Mouse (Mus musculus) liver, embryonic 14.5 days (tissue): ENCODE results near the gene Shld1. TPM values are rescaled to one million over a fixed set of nuclear protein-coding genes. Genes with fewer than 3 reads are reported as not detected.
A peak's percentile ranks its signal among the peaks of the same experiment; 100 is the strongest.

Experiments
- ATAC-seq: fragments of 200-750 bp; cut with Nextera tagmentation; 2 replicates; pipeline ENCODE4 v1.8.0; 2017; ENCODE audit warnings: moderate number of reproducible peaks, mild to moderate bottlenecking, moderate library complexity; ENCODE audit not compliant: insufficient read depth
- DNase-seq, 3 experiments: peaks; one replicate each; pipeline ENCODE4 v3.0.0-alpha.2; 2012 to 2013; ENCODE audit warnings: low read depth in 3 of 3, low spot score in 3 of 3
- H3K27ac ChIP-seq: fragments of 300-500 bp; sonication (generic); 2 replicates; pipeline ENCODE4 v1.5.1; 2014; ENCODE audit warnings: moderate library complexity, mild to moderate bottlenecking, control low read depth, inconsistent platforms
- H3K27me3 ChIP-seq: fragments of 300-500 bp; sonication (generic); 2 replicates; pipeline ENCODE4 v1.6.1; 2014; ENCODE audit warnings: mild to moderate bottlenecking, low read length, moderate library complexity; ENCODE audit not compliant: control insufficient read depth, insufficient read depth
- H3K36me3 ChIP-seq: fragments of 300-500 bp; sonication (generic); replicated peaks from 2 replicates; pipeline ENCODE4 v1.6.1; 2014; ENCODE audit warnings: low read depth; ENCODE audit not compliant: control insufficient read depth, insufficient read depth
- H3K4me1 ChIP-seq, 2 experiments: fragments of 200-500 bp in 1 of 2; fragments of 300-500 bp in 1 of 2; sonication (generic) in 1 of 2; replicated peaks; 2 replicates each; pipeline ENCODE4 v1.6.1; 2012 to 2014; ENCODE audit warnings: antibody characterized with exemption in 1 of 2, inconsistent platforms in 1 of 2, low read length in 1 of 2; ENCODE audit not compliant: control insufficient read depth in 2 of 2, insufficient read depth in 2 of 2
- H3K4me2 ChIP-seq: fragments of 300-500 bp; sonication (generic); 2 replicates; pipeline ENCODE4 v1.6.1; 2014; ENCODE audit warnings: low read depth, mild to moderate bottlenecking, control low read depth, moderate library complexity
- H3K4me3 ChIP-seq, 2 experiments: fragments of 200-500 bp in 1 of 2; fragments of 300-500 bp in 1 of 2; sonication (generic) in 1 of 2; 2 replicates each; pipeline ENCODE4 v1.5.1; 2012 to 2014; ENCODE audit warnings: low read depth in 2 of 2, low read length in 2 of 2, mild to moderate bottlenecking in 2 of 2, control low read depth in 1 of 2, inconsistent platforms in 1 of 2, moderate library complexity in 1 of 2; ENCODE audit not compliant: insufficient read depth in 1 of 2
- H3K9ac ChIP-seq: fragments of 300-500 bp; sonication (generic); replicated peaks from 2 replicates; pipeline ENCODE4 v1.6.1; 2014; ENCODE audit warnings: mild to moderate bottlenecking, control low read depth, moderate library complexity
- H3K9me3 ChIP-seq: fragments of 300-500 bp; sonication (generic); 2 replicates; pipeline ENCODE4 v1.6.1; 2016; ENCODE audit warnings: low read length, mixed read lengths; ENCODE audit not compliant: control insufficient read depth
- CTCF ChIP-seq: IDR thresholded peaks from 2 replicates; pipeline ENCODE4 v1.5.1; 2016; ENCODE audit warnings: antibody characterized with exemption, low read depth, control low read depth
- EP300 ChIP-seq: IDR thresholded peaks from 2 replicates; pipeline ENCODE4 v1.6.1; 2016; ENCODE audit warnings: antibody characterized with exemption, low read depth
- WGBS: fragments of 180-500 bp; shearing (Covaris S2); extraction: QIAGEN DNeasy Blood & Tissue Kit; methylation state at CpG from one replicate; pipeline ENCODE4 v1.1.7; 2014; ENCODE audit not compliant: insufficient replicate concordance; 5-methylcytosine and 5-hydroxymethylcytosine counted together
- polyA plus RNA-seq, 2 experiments: library from polyadenylated mRNA; depleted of rRNA in 1 of 2; stranded (reverse) in 1 of 2; unstranded in 1 of 2; fragments of >200 nt; fragmentation: Nextera tagmentation in 1 of 2; extraction: Ambion mirVana in 1 of 2; gene quantifications; 2 replicates each; pipeline versions ENCODE4 v1.2.1 to v1.2.3; 2012 to 2014

The Shld1 gene
- polyA plus RNA-seq, 2 experiments: 6.3 to 10.1 TPM

DNA sequence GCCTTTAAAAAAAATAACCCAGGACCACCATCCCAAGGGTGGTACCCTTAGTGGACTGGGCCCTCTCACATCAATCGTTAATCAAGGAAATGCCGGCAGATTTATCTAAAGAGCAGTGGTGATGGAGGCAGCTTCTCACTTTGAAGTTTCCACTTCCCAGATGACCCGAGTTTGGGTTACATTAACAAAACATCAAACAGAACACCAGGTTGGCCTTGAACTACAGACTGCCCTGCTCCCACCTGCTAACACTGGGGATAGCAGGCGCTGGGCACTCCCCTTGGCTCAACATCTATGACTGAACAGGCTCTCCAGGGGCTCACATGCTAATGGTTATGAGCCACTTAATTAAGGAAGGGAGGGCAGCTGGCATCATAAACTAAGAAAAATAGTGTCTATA, 10.6 kb upstream of the Shld1 start:
- Histone ChIP-seq H3K9ac (no peak overlapping the region), H3K27me3 (no peaks in the 10 kb centered on the region), H3K9me3 (no peaks in the 10 kb centered on the region), H3K4me2 (no peak overlapping the region), H3K4me3 (no peak overlapping the region), H3K4me1 (peaks cover 0 to 10% of the 10 kb centered on the region in 2 experiments; a peak in 3 of 4 replicates), H3K36me3 (no peaks in the 10 kb centered on the region), H3K27ac (no peak overlapping the region)
- no peak for DNase-seq
- no peak for TF ChIP-seq CTCF
- TF ChIP-seq EP300: no peak
- ATAC-seq: no peak
- WGBS: 65% methylated on average over 4 of the region's 4 CpGs

- Histone ChIP-seq H3K27ac (peak overlapping the region; percentile 66), H3K27me3 (no peaks in the 10 kb centered on the region), H3K4me2 (peak overlapping the region; percentile 11; the same call in 1 of the 2 replicates), H3K9me3 (no peaks in the 10 kb centered on the region), H3K4me3 (no peak overlapping the region), H3K9ac (peak overlapping the region; percentile 18; the same call in 1 of the 2 replicates), H3K4me1 (peaks cover 37 to 41% of the 10 kb centered on the region in 2 experiments), H3K36me3 (no peaks in the 10 kb centered on the region)
- TF ChIP-seq EP300: no peak
- TF ChIP-seq CTCF: no peak
- DNase-seq: no peak
- ATAC-seq: no peak
These were observed 1.7 kb upstream of the Shld1 start for GRCm38 (mm10) chr2:132685001-132685400.

DNA sequence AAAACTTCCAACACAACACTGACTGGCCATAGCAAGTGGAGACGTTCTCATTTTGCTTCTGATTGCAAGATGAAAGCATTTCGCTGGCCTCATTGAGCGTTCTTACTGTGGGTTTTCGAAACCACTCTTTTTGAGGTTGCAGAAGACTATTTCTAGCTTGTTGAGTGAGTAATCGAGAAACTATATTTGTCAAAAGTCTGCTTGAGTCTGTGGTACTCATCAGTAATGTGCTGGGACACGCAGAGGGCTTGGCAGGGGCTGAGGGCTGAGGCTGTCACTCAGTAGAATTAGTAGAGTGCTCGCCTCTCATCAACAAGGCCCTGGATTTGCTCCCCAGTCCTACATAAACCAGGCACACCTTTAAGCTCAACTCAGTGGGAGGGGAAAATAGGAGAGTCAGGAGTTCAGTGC, 1.9 kb downstream of the Shld1 start:
- ATAC-seq (no peak), DNase-seq (no peak)
- H3K9me3 ChIP-seq: no peaks in the 10 kb centered on the region
- H3K27ac ChIP-seq: peak overlapping the region; percentile 24
- no peak overlapping the region for H3K9ac ChIP-seq
- H3K4me3 ChIP-seq: no peak overlapping the region
- 74% methylated on average over 7 of the region's 7 CpGs for WGBS
- no peak overlapping the region for H3K4me2 ChIP-seq
- TF ChIP-seq EP300: no peak
- TF ChIP-seq CTCF: no peak
- peaks cover 62 to 64% of the 10 kb centered on the region in 2 experiments for H3K4me1 ChIP-seq
- no peaks in the 10 kb centered on the region for H3K36me3 ChIP-seq
- H3K27me3 ChIP-seq: no peaks in the 10 kb centered on the region

DNA sequence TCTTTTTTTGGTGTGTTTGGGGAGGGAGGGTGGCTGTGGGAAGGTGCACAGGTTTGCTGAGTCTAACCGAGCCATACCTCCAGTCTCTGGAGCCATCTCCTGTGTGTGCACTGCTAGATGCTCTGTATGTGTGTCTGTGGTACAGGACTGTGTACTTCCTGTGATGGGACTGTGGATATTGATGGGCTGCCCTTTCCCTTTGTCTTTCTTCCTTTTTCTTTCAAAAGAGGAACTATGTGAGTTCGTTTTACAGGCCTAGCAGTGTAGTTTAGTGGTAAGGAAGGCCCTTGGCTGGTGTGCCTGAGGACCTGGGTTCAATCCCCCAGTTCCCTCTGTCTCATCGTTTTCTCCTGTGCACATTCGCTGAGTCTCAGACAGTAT, 2.4 kb downstream of the Shld1 start:
- H3K27ac ChIP-seq: peak overlapping the region; percentile 72
- 44% methylated on average over 4 of the region's 4 CpGs for WGBS
- H3K4me3 ChIP-seq: no peak overlapping the region
- peaks cover 67 to 69% of the 10 kb centered on the region in 2 experiments for H3K4me1 ChIP-seq
- no peak for TF ChIP-seq CTCF
- TF ChIP-seq EP300: no peak
- H3K36me3 ChIP-seq: no peaks in the 10 kb centered on the region
- DNase-seq (no peak), ATAC-seq (no peak)
- H3K4me2 ChIP-seq: peak overlapping the region; percentile 39; the same call in 1 of the 2 replicates
- H3K9ac ChIP-seq: peak overlapping the region; percentile 23; the same call in 1 of the 2 replicates
- no peaks in the 10 kb centered on the region for H3K27me3 ChIP-seq
- H3K9me3 ChIP-seq: no peaks in the 10 kb centered on the region

GRCm38 (mm10) chr2:132689569-132690231, 3.0 kb downstream of the Shld1 start:
- ATAC-seq (peak; percentile 67), DNase-seq (peak; percentile 52 to 66 (median 52))
- Histone ChIP-seq H3K27ac (peak overlapping the region; percentile 72), H3K9me3 (no peaks in the 10 kb centered on the region), H3K27me3 (no peaks in the 10 kb centered on the region), H3K4me1 (peaks cover 68 to 69% of the 10 kb centered on the region in 2 experiments), H3K4me3 (no peak overlapping the region), H3K9ac (peak overlapping the region; percentile 23; the same call in 1 of the 2 replicates), H3K36me3 (no peaks in the 10 kb centered on the region), H3K4me2 (peak overlapping the region; percentile 39)
- TF ChIP-seq EP300 (peak; percentile 69), CTCF (no peak)
- WGBS: 33% methylated on average over 15 of the region's 15 CpGs
